Mouse (Mus musculus): Measurements from ENCODE around the gene Gm9639.
"Not testable (repeated sequence)": the region's sequence is repeated elsewhere in the genome, so short reads cannot be mapped to it uniquely, and the experiment has no call there.

Gm9639 gene

GRCm38 (mm10) chr10:77771225-77771624, 23.7 kb downstream of the Gm9639 start, which contains the start of gene Gm3238:
Gene Gm3238, minus strand, starts transcription at chr10:77771325.
- not testable (repeated sequence) for TF ChIP-seq GATA4 (IDR thresholded peaks at IDR 0.05; ENCODE audit: insufficient replicate concordance, low read length)

GRCm38 (mm10) chr10:77769727-77770126, 25.1 kb downstream of the Gm9639 start:
- no peak for TF ChIP-seq GATA4 (IDR thresholded peaks at IDR 0.05; ENCODE audit: insufficient replicate concordance, low read length)

GRCm38 (mm10) chr10:77759582-77759981, 35.3 kb downstream of the Gm9639 start, which contains the start of gene Gm3233:
Gene Gm3233, minus strand, starts transcription at chr10:77759682.
- TF ChIP-seq GATA4 (IDR thresholded peaks at IDR 0.05; ENCODE audit: insufficient replicate concordance, low read length): not testable (repeated sequence)

DNA sequence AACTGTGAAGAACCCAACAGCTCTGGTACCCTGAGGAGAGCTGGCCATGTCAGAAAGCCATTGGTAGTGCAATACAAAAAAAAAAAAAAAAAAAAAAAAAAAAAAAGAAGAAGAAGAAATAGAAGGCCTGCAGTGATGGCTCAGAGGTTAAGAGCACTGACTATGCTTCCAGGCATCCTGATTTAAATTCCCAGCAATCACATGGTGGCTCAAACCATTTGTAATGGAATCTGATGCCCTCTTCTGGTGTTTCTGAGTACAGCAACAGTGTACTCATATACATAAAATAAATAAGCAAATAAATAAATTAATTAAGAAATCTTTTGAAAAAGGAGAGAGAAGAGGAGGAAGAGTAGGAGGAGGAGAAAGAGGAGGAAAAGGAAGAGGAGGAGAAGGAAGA, 41.4 kb downstream of the Gm9639 start:
- TF ChIP-seq GATA4 (IDR thresholded peaks at IDR 0.05; ENCODE audit: insufficient replicate concordance, low read length): no peak

GRCm38 (mm10) chr10:77751254-77751653, 43.6 kb downstream of the Gm9639 start, which contains the start of gene Gm9736:
Gene Gm9736, minus strand, starts transcription at chr10:77751354.
- not testable (repeated sequence) for TF ChIP-seq GATA4 (IDR thresholded peaks at IDR 0.05; ENCODE audit: insufficient replicate concordance, low read length)
